Mouse (Mus musculus) small intestine, adult 2 months (tissue): Measurements from ENCODE around the gene Rmdn3. TPM values are rescaled to one million over a fixed set of nuclear protein-coding genes. Genes with fewer than 3 reads are reported as not detected.

Experiments
- H3K27ac ChIP-seq: fragments of 200-500 bp; 2 replicates; pipeline ENCODE4 v1.5.1; 2012; ENCODE audit warnings: low read depth, low read length, control low read depth, inconsistent platforms; ENCODE audit not compliant: insufficient read depth
- H3K27me3 ChIP-seq: fragments of 200-500 bp; 2 replicates; pipeline ENCODE4 v1.6.1; 2012; ENCODE audit warnings: mild to moderate bottlenecking, moderate library complexity, low read length, inconsistent platforms; ENCODE audit not compliant: control insufficient read depth, insufficient read depth
- H3K36me3 ChIP-seq: fragments of 200-500 bp; 2 replicates; pipeline ENCODE4 v1.6.1; 2012; ENCODE audit warnings: mild to moderate bottlenecking, low read length, control low read depth, inconsistent platforms; ENCODE audit not compliant: control insufficient read depth, insufficient read depth
- H3K4me1 ChIP-seq: fragments of 200-500 bp; 2 replicates; pipeline ENCODE4 v1.6.1; 2012; ENCODE audit warnings: low read length, inconsistent platforms, mixed read lengths; ENCODE audit not compliant: control insufficient read depth, insufficient read depth, insufficient read length
- H3K4me3 ChIP-seq: fragments of 200-500 bp; 2 replicates; pipeline ENCODE4 v1.5.1; 2012; ENCODE audit warnings: low read depth, mild to moderate bottlenecking, control low read depth, inconsistent platforms, low read length, moderate library complexity
- CTCF ChIP-seq: fragments of 200-500 bp; IDR thresholded peaks from 2 replicates; pipeline ENCODE4 v1.5.1; 2012; ENCODE audit warnings: low read depth, mild to moderate bottlenecking, control low read depth, inconsistent platforms, low read length, moderate library complexity, mixed read lengths; ENCODE audit not compliant: insufficient replicate concordance, insufficient read length; ENCODE audit errors: extremely low read depth
- POLR2A ChIP-seq: fragments of 200-500 bp; IDR thresholded peaks from 2 replicates; pipeline ENCODE4 v1.6.1; 2012; ENCODE audit warnings: low read depth, mild to moderate bottlenecking, control low read depth, inconsistent platforms, low read length, moderate library complexity
- WGBS: fragments of 180-500 bp; shearing (Covaris S2); methylation state at CpG from one replicate; pipeline ENCODE4 v1.1.7; 2018; 5-methylcytosine and 5-hydroxymethylcytosine counted together
- polyA plus RNA-seq: library from polyadenylated mRNA; depleted of rRNA; stranded (reverse); fragments of >200 nt; gene quantifications from 2 replicates; pipeline ENCODE4 v1.2.3, GENCODE M21; 2012; rRNA removed

Gene Rmdn3
- polyA plus RNA-seq, 1 experiment, result 57.3 TPM

- 7% methylated on average over 20 of the region's 20 CpGs for WGBS
- peaks cover 2% of the 10 kb centered on the region for H3K36me3 ChIP-seq
- TF ChIP-seq CTCF (no peak), POLR2A (no peak)
- H3K4me1 ChIP-seq, result 0 out of 2 replicates have a peak, but pooled peaks cover 2% of the 10 kb centered on the region
- no peak overlapping the region for H3K27ac ChIP-seq
- no peaks in the 10 kb centered on the region for H3K27me3 ChIP-seq
- H3K4me3 ChIP-seq, result peak overlapping the region; percentile 84
Measured at GRCm38 (mm10) chr2:119113121-119113925, 43.5 kb downstream of the Rmdn3 start.

DNA sequence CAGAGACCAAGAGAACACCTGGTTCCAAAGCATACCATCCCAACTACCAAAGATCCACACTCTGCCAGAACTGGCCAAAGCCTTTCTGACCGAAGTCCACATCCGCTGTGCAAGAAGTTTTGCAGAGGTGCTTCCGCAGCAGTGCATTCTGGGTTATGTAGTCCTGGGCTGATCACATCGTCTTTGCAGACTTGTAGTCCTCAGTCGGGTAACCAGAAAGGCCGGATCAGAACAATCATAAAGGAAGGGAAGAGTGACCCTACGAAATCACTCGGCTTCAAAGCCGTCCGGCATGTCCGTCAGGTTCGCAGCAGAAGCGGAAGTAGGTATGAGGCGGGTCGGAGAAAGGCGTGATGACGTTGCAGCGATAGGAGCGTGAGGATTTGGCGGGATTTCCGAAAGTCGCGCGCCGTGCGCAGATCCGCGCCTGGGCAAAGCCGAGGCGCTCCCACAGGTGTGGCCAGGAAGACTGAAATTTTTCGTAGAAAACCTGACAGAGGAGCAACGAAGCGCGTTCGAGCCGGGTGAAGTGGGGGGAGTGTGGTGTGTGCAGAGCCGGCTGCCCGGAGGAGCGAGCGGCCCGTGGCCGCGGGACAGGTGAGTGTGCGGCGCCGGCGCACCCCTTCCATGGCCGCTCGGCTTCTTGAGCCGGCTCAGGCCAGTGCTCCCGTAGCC lies 44.3 kb downstream of the Rmdn3 start, which contains the start of gene Rad51:
Rad51 (plus strand) TSS at position 356 of the 675 bp plus-strand sequence.
- Histone ChIP-seq H3K4me3 (peak within 1 kb of the TSS; percentile 84), H3K4me1 (0 out of 2 replicates have a peak, but pooled peaks cover 2% of the 10 kb centered on the region), H3K27me3 (no peaks in the 10 kb centered on the region), H3K36me3 (peaks cover 2% of the 10 kb centered on the region), H3K27ac (peak within 1 kb of the TSS; percentile 97)
- TF ChIP-seq CTCF, result no peak
- no peak; the same call in 1 of the 2 replicates for TF ChIP-seq POLR2A
- under 1% methylated on average over 51 of the region's 51 CpGs for WGBS

- no peaks in the 10 kb centered on the region for H3K36me3 ChIP-seq
- H3K27ac ChIP-seq, result no peak overlapping the region
- H3K4me1 ChIP-seq, result 0 out of 2 replicates have a peak, but pooled peaks cover 2% of the 10 kb centered on the region
- 87% methylated on average over 3 of the region's 3 CpGs for WGBS
- TF ChIP-seq POLR2A (no peak), CTCF (no peak)
- no peak overlapping the region for H3K4me3 ChIP-seq
- no peaks in the 10 kb centered on the region for H3K27me3 ChIP-seq
Measured at GRCm38 (mm10) chr2:119111060-119111459, 45.8 kb downstream of the Rmdn3 start.

- H3K27ac ChIP-seq, result no peak overlapping the region
- H3K4me3 ChIP-seq, result no peak overlapping the region
- 56% methylated on average over 4 of the region's 4 CpGs for WGBS
Measured at GRCm38 (mm10) chr2:119108554-119108953, 48.3 kb downstream of the Rmdn3 start.

DNA sequence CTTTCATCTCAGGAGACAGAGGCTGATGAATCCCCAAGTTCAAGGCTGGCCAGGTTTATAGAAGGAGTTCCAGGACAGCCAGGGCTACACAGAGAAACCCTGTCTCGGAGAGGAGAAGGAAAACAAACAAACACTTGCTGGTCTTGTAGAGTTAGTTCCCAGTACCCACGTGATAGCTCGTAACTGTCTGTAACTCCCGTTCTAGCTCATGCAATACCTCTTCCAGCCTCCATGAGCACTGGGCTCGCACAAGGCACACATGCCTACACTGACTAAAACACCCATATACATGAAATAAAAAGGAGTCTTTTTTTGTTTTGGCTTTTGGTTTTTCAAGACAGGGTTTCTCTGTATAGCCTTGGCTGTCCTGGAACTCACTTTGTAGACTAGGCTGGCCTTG lies 50.3 kb downstream of the Rmdn3 start:
- H3K27ac ChIP-seq, result no peak overlapping the region
- WGBS, result 71% methylated on average over 5 of the region's 5 CpGs

More at GRCm38 (mm10) chr2:119108554-119108953, 48.3 kb downstream of the Rmdn3 start:
- no peak for TF ChIP-seq POLR2A
- no peak for TF ChIP-seq CTCF
- Histone ChIP-seq H3K27me3 (no peaks in the 10 kb centered on the region), H3K36me3 (no peaks in the 10 kb centered on the region; the same call in 1 of the 2 replicates), H3K4me1 (0 out of 2 replicates have a peak, but pooled peaks cover 2% of the 10 kb centered on the region)

DNA sequence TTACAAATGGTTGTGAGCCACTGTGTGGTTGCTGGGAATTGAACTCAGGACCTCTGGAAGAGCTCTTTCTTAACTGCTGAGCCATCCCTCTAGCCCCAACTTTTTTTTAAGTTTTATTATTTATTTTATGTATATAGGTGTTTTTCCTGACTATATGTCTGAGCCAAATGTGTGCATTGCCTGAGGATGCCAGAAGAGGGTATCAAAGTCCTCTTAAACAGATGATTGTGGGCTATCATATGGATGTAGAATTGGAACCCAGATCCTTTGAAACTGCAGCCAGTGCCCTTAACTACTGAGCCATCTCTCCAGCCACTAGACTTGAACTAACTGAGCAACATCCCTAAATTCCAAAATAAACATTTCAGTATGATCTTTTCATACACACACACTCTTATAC lies 55.3 kb downstream of the Rmdn3 start:
- Histone ChIP-seq H3K4me1 (no peaks in the 10 kb centered on the region), H3K27ac (no peak overlapping the region), H3K4me3 (no peak overlapping the region), H3K36me3 (peaks cover 8% of the 10 kb centered on the region; the same call in 1 of the 2 replicates), H3K27me3 (no peaks in the 10 kb centered on the region)
- no peak for TF ChIP-seq POLR2A
- no peak for TF ChIP-seq CTCF

More for the DNA sequence above, 50.3 kb downstream of the Rmdn3 start:
- Histone ChIP-seq H3K4me3 (no peak overlapping the region), H3K27me3 (no peaks in the 10 kb centered on the region), H3K36me3 (peaks cover 4% of the 10 kb centered on the region; the same call in 1 of the 2 replicates), H3K4me1 (no peaks in the 10 kb centered on the region)
- TF ChIP-seq POLR2A (no peak), CTCF (no peak)

Other genes starting within 250 kb of the Rmdn3 start
- gene Chst14, start 230.5 kb downstream of the Rmdn3 start, polyA plus RNA-seq, result 3.8 and 4.0 TPM in 2 replicates
- 3.9 and 10.0 TPM in 2 replicates for gene Ccdc32, start 127.6 kb downstream of the Rmdn3 start, polyA plus RNA-seq
- 1.1 and 1.9 TPM in 2 replicates for gene Rpusd2, start 122.2 kb downstream of the Rmdn3 start, polyA plus RNA-seq
- 0.11 and 0.15 TPM in 2 replicates for gene Knl1, start 109.9 kb downstream of the Rmdn3 start, polyA plus RNA-seq
- gene Rad51, start 44.2 kb downstream of the Rmdn3 start, polyA plus RNA-seq, result 4.6 and 8.7 TPM in 2 replicates
- 35.0 and 107 TPM in 2 replicates for gene Gchfr, start 10.7 kb upstream of the Rmdn3 start, polyA plus RNA-seq
- 0.03 and 0.04 TPM in 2 replicates for gene Gm14137, start 17.5 kb upstream of the Rmdn3 start, polyA plus RNA-seq
- gene Zfyve19, start 51.6 kb upstream of the Rmdn3 start, polyA plus RNA-seq, result 20.2 and 46.7 TPM in 2 replicates
- gene Dnajc17, start 51.8 kb upstream of the Rmdn3 start, polyA plus RNA-seq, result 1.5 and 2.9 TPM in 2 replicates
- 124 and 296 TPM in 2 replicates for gene Ppp1r14d, start 72.9 kb upstream of the Rmdn3 start, polyA plus RNA-seq
- 139 and 367 TPM in 2 replicates for gene Spint1, start 80.3 kb upstream of the Rmdn3 start, polyA plus RNA-seq
- 2.1 and 3.0 TPM in 2 replicates for gene Rhov, start 114.2 kb upstream of the Rmdn3 start, polyA plus RNA-seq
- gene Vps18, start 131.7 kb upstream of the Rmdn3 start, polyA plus RNA-seq, result 11.3 and 22.9 TPM in 2 replicates
- gene Dll4, start 168.8 kb upstream of the Rmdn3 start, polyA plus RNA-seq, result 9.8 and 22.1 TPM in 2 replicates
- 5.8 and 6.9 TPM in 2 replicates for gene Chac1, start 194.2 kb upstream of the Rmdn3 start, polyA plus RNA-seq